Mouse (Mus musculus): ENCODE measurements at regions not wholly inside any gene's neighbourhood (a gene's known extent, or its start where the extent isn't known, plus 50 kb on each side); places are given as distances from the start of the nearest gene placed in this dataset.
"Not testable (repeated sequence)": the region's sequence is repeated elsewhere in the genome, so short reads cannot be mapped to it uniquely, and the experiment has no call there.

DNA sequence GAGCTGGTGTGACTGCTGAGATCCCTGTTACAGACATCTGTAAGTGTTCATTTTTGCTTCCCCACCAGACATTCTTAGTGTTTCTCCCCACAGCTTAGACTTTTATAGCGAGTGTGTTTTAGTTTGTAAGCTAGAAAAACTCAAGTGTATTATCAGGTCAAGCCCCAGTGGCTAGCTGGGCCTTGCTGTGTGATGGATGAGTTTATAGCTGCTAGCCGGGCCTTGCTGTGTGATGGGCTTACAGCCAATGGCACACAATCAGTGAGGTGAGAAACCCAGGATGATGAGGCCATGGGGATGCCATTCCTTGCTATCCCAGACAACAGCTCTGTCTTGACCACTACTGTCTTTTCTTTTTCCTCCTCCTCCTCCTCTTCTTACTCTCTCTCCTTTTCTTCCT, 197.7 kb upstream of the Dpp6 start:
- Histone ChIP-seq H3K27ac (replicated peaks) (no peak overlapping the region), H3K4me1 (no peaks in the 10 kb centered on the region), H3K4me3 (no peak overlapping the region), H3K27me3 (replicated peaks; ENCODE audit: low read depth, poor library complexity, severe bottlenecking) (no peaks in the 10 kb centered on the region), H3K9me3 (no peaks in the 10 kb centered on the region), H3K36me3 (replicated peaks) (no peaks in the 10 kb centered on the region)
- DNase-seq (ENCODE audit: low spot score): no peak
- WGBS: 79% methylated on average over 2 of the region's 2 CpGs

DNA sequence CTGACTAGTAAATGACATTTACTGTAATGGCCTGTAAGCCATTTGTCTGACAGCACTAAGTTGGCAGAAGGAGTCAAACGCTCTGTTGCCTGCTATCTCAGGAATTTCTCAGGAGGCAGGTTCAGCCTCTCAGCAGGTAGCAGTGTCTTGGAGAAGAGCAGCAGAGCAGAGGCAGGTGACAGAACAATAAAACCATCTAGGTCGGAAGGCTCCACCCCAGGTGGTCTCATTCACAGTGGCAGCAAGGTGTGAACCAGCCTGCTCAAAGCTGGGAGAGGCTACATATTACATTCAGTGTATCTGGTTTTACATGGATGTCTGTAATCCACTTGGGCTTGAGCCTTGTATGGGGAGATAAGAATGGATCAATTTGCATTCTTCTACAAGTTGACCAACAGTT, 194.9 kb upstream of the Dpp6 start:
- Histone ChIP-seq H3K27me3 (replicated peaks; ENCODE audit: low read depth, poor library complexity, severe bottlenecking) (no peaks in the 10 kb centered on the region), H3K4me3 (no peak overlapping the region), H3K4me1 (no peaks in the 10 kb centered on the region), H3K27ac (replicated peaks) (no peak overlapping the region), H3K9me3 (no peaks in the 10 kb centered on the region), H3K36me3 (replicated peaks) (no peaks in the 10 kb centered on the region)
- WGBS: 49% methylated on average over 2 of the region's 2 CpGs
- no peak for DNase-seq (ENCODE audit: low spot score)

DNA sequence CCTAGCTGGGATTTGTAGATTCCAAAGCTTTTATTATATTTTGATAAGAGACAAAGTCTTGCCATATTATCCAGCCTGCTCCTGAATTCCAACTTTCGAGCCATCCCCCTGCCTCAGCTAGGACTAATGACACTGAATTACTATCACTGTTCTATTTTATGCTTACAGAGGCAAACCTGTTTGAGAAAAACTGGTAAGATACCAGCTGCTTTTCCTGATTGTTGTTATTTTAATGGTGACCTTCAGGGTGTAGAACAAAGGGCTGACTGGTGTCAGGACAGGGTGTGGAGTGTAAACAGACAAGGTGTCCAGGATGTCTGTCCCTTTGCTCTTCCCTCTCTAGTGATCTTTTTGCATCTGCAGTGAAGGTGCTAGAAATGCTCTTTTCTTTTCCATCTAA, 145.5 kb upstream of the Dpp6 start:
- Histone ChIP-seq H3K27me3 (replicated peaks; ENCODE audit: low read depth, poor library complexity, severe bottlenecking) (no peaks in the 10 kb centered on the region), H3K9me3 (no peaks in the 10 kb centered on the region), H3K36me3 (replicated peaks) (no peaks in the 10 kb centered on the region), H3K4me1 (no peaks in the 10 kb centered on the region), H3K27ac (replicated peaks) (no peak overlapping the region), H3K4me3 (no peak overlapping the region)
- 75% methylated on average over 1 of the region's 1 CpGs for WGBS
- no peak for DNase-seq (ENCODE audit: low spot score)

DNA sequence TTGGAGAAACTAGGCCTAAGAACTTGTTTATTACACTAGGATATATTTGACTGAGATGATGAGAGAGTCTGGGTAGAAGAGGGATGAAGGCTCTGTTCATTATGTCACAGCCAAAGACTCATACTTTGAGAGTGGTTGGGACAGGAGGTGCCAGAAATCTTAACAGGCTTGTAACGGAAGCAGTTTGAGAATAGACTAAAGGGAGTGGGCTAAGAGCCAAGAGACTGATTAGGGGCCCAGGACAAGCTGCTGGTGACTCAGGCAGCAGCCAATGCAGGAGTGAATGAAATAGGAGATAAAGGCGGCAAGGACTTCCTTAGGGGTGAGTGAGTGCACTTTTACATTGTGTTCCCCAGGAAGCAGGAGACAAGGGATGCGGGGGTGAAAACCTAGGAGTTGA, 127.2 kb upstream of the Dpp6 start:
- DNase-seq (ENCODE audit: low spot score): no peak
- Histone ChIP-seq H3K4me1 (no peaks in the 10 kb centered on the region), H3K4me3 (no peak overlapping the region), H3K36me3 (replicated peaks) (no peaks in the 10 kb centered on the region), H3K9me3 (no peaks in the 10 kb centered on the region), H3K27me3 (replicated peaks; ENCODE audit: low read depth, poor library complexity, severe bottlenecking) (no peaks in the 10 kb centered on the region), H3K27ac (replicated peaks) (no peak overlapping the region)
- WGBS: 78% methylated on average over 3 of the region's 3 CpGs

DNA sequence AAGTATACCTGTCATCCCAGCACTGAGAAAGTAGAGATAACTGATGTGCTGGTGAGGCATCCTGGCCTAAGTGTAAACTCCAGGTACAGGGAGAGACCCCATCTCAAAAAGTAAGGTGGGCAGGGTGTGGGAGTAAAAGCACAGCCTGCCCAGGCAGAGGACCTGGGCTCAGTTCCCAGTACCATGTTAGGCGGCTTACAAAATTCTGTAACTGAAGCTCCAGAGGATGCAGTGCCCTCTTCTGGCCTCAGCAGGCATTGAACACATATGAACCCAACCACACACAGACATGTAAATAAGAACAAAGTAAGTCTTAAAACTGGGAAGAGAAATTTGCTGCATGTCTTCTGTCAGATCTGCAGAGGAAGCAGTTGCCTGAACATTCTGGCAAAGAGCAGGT, 125.9 kb upstream of the Dpp6 start:
- WGBS: 86% methylated on average over 1 of the region's 1 CpGs
- no peaks in the 10 kb centered on the region for H3K36me3 ChIP-seq (replicated peaks)
- no peak overlapping the region for H3K27ac ChIP-seq (replicated peaks)

DNA sequence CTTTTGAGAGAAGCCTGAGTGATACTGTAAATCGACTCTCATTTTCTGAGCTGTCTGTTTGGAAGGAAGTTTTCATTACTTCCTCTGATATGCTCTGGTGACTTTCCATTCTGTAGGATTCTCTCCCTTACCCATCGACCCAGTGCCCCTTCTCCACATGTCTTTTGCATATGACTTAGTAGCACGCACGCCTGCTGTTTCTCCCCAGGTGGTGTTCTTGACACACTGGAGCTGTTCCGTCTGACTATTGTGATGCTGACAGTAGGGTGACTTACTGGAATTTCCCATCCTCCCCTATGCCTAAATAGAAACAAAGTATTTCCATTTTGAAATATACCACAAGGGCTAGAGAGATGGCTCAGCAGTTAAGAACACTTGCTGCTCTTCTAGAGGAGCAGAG, 125.0 kb upstream of the Dpp6 start:
- no peak for DNase-seq (ENCODE audit: low spot score)
- no peak overlapping the region for H3K27ac ChIP-seq (replicated peaks)
- H3K4me1 ChIP-seq: no peaks in the 10 kb centered on the region
- WGBS: 25% methylated on average over 5 of the region's 5 CpGs
- H3K9me3 ChIP-seq: no peaks in the 10 kb centered on the region
- H3K36me3 ChIP-seq (replicated peaks): no peaks in the 10 kb centered on the region
- H3K27me3 ChIP-seq (replicated peaks; ENCODE audit: low read depth, poor library complexity, severe bottlenecking): no peaks in the 10 kb centered on the region
- H3K4me3 ChIP-seq: no peak overlapping the region

More for the DNA sequence above, 125.9 kb upstream of the Dpp6 start:
- DNase-seq (ENCODE audit: low spot score): no peak
- no peaks in the 10 kb centered on the region for H3K27me3 ChIP-seq (replicated peaks; ENCODE audit: low read depth, poor library complexity, severe bottlenecking)
- no peaks in the 10 kb centered on the region for H3K9me3 ChIP-seq
- H3K4me1 ChIP-seq: no peaks in the 10 kb centered on the region
- no peak overlapping the region for H3K4me3 ChIP-seq

DNA sequence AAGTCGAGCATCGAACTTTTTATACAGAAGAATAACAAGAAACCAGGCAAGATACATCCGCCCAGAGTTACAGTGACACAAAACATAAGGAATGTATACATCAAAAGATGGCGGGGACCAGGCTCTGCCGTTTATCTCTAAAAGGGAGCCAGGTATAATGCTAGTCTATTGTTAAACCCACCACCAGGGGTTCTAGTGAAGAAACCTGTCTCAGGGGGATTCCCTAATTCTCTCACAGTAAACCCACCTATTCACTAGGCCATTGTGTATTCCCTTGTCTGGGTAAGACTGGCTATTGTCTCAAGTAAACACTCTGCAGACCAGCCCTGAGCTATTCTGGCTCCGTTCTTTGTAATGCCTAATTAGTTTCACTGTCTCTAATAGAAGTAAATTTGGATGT, 113.4 kb upstream of the Dpp6 start:
- not testable (repeated sequence) for DNase-seq (ENCODE audit: low spot score); H3K27ac ChIP-seq (replicated peaks); H3K9me3 ChIP-seq; H3K27me3 ChIP-seq (replicated peaks; ENCODE audit: low read depth, poor library complexity, severe bottlenecking); H3K4me3 ChIP-seq; H3K36me3 ChIP-seq (replicated peaks); H3K4me1 ChIP-seq
- 64% methylated on average over 6 of the region's 6 CpGs for WGBS

DNA sequence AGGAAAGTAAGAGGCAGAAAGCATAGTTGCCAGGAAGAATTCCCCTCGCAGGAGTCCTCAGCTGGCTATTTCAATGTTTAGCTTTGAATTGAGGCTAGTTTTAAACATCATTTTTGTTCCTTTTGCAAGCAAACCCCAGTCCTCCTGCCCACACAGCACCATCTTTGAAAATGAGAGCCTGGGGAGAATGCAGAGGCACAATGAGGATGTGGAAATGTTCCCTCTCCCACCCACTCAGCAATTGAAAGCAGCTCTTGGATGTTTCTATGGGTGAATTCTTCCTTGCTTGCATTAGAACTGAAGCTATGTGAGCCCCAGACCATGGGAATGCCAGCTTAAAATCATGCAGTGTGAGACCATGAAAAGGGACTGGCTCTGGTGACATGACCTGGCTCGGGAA, 109.3 kb upstream of the Dpp6 start:
- Histone ChIP-seq H3K27ac (replicated peaks) (no peak overlapping the region), H3K27me3 (replicated peaks; ENCODE audit: low read depth, poor library complexity, severe bottlenecking) (no peaks in the 10 kb centered on the region), H3K4me3 (no peak overlapping the region), H3K36me3 (replicated peaks) (no peaks in the 10 kb centered on the region), H3K9me3 (no peaks in the 10 kb centered on the region), H3K4me1 (no peaks in the 10 kb centered on the region)
- WGBS: 83% methylated on average over 2 of the region's 2 CpGs
- no peak for DNase-seq (ENCODE audit: low spot score)

DNA sequence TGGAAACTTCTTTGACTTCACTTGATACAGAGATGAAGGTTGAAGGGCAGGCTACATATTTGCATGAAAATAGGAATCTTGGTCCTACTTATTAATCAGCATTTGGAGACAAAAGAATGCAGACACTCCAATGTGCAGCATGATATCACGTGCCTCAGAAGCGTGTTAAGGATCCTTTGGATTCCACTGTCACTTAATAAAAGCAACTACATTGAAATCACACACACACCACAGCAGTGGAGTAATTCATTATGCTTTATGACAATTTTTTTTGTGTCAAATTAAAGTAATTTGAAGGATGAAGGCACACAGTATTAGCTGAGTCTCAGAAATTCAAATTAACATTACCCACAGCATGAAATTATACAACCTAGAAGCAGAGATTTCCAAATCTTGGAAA, 92.5 kb upstream of the Dpp6 start:
- Histone ChIP-seq H3K9me3 (no peaks in the 10 kb centered on the region), H3K27me3 (replicated peaks; ENCODE audit: low read depth, poor library complexity, severe bottlenecking) (no peaks in the 10 kb centered on the region), H3K4me3 (no peak overlapping the region), H3K4me1 (no peaks in the 10 kb centered on the region), H3K27ac (replicated peaks) (no peak overlapping the region), H3K36me3 (replicated peaks) (no peaks in the 10 kb centered on the region)
- 83% methylated on average over 2 of the region's 2 CpGs for WGBS
- no peak for DNase-seq (ENCODE audit: low spot score)

DNA sequence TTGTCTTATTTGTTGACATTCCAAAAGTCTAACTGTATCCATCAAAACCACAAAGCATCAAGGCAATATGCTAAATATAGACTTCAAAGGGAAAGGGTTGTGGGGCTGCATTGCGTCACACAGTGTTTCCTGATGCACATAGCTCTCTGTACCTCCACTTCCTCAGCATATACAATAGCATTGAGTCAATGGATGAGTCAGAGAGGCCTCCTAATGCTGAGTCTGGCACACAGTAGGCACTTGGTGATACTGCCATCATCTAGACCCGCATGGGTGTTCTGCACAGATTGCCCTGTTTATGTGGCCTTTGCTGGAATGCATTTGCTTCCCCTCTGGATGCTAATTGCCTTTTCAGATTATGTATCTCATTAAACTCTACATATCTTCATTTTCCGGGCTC, 91.0 kb upstream of the Dpp6 start:
- Histone ChIP-seq H3K9me3 (no peaks in the 10 kb centered on the region), H3K4me1 (no peaks in the 10 kb centered on the region), H3K36me3 (replicated peaks) (no peaks in the 10 kb centered on the region), H3K27me3 (replicated peaks; ENCODE audit: low read depth, poor library complexity, severe bottlenecking) (no peaks in the 10 kb centered on the region), H3K27ac (replicated peaks) (no peak overlapping the region), H3K4me3 (no peak overlapping the region)
- no peak for DNase-seq (ENCODE audit: low spot score)
- WGBS: 86% methylated on average over 3 of the region's 3 CpGs

DNA sequence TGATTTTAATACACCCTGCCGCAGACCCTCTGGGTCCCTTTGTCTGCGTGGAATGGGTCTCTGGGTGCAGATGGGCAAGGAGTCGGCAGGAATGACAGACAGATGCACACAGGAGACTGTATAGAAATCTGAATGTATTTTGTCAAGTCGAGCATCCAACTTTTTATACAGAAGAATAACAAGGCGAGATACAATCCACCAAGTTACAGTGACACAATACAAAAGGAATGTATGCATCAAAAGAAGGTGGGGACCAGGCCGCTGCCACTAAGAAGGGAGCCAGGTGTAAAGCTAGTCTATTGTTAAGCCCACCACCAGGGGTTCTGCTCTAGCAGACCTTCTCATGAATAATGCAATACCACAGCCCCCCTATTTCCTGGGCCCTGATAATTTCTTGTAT, 65.8 kb upstream of the Dpp6 start:
- not testable (repeated sequence) for DNase-seq (ENCODE audit: low spot score); H3K4me1 ChIP-seq; H3K27ac ChIP-seq (replicated peaks); H3K36me3 ChIP-seq (replicated peaks); H3K4me3 ChIP-seq; H3K27me3 ChIP-seq (replicated peaks; ENCODE audit: low read depth, poor library complexity, severe bottlenecking); H3K9me3 ChIP-seq
- WGBS: 86% methylated on average over 6 of the region's 6 CpGs

DNA sequence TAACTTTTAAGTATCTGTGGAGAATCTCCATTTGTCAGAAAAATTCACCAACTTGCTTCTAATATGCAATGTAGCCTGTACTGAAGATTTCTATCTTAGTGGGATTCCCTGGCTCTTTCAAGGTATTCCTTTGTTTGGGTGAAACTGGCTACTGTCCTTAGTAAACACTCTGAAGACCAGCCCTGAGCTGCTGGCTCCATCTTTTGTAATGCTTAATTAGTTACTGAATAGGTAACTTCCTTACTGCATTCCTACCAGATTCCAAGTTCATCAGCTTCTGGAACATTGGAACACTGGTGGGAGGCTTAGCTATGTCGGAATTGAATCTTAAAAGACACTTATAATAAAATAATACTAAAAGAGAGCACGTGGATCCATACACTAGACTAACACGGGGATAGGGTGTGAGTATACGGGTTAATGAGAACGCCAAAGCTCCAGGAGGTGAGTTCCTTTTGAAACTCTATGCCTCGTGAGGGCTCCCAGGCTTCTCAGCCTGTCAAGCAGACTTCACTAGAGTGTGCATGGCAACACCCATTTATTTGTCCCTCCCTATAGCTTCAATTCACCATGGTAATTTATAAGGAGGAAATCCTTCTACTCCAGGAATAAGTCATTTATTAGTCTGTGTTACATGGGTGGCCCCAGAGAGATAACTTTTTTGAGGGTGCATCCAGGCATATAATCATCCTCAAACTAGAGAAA, 65.2 kb upstream of the Dpp6 start:
- not testable (repeated sequence) for H3K36me3 ChIP-seq (replicated peaks); H3K4me3 ChIP-seq; H3K9me3 ChIP-seq; DNase-seq (ENCODE audit: low spot score); H3K27me3 ChIP-seq (replicated peaks; ENCODE audit: low read depth, poor library complexity, severe bottlenecking); H3K4me1 ChIP-seq; H3K27ac ChIP-seq (replicated peaks)
- 78% methylated on average over 6 of the region's 6 CpGs for WGBS

DNA sequence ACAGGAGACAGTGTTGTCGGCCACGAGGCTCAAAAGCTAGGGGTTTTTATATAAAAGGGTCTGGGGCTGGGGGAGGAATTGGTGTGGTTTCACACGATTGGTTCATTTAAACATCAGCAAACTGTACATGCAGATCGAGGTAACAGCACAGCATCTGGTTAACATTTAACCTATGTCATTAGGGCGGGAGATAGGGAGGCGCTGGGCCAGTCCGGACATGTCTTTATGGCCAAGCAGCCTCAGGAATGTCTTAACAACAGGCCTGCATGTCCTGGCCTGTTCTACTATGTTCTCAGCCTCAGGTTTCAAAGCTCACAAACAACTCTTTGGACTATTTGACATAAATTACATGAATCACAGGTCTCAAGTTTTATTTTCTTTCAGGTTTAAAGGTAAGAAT, 62.9 kb upstream of the Dpp6 start:
- H3K36me3 ChIP-seq (replicated peaks); H3K27me3 ChIP-seq (replicated peaks; ENCODE audit: low read depth, poor library complexity, severe bottlenecking); H3K9me3 ChIP-seq; H3K4me3 ChIP-seq; H3K4me1 ChIP-seq; H3K27ac ChIP-seq (replicated peaks): not testable (repeated sequence)
- 72% methylated on average over 7 of the region's 7 CpGs for WGBS
- peak; percentile 18 for DNase-seq (ENCODE audit: low spot score)

Data from embryonic facial prominence, embryonic 10.5 days (tissue).